Mouse (Mus musculus): ENCODE measurements around the gene Gm11541.

Gm11541 gene

GRCm38 (mm10) chr11:94704472-94704871, at the start of gene Gm11541:
TSS of gene Gm11541 (minus strand) at chr11:94704499.
- no peak for DNase-seq (ENCODE audit: low read depth)

GRCm38 (mm10) chr11:94752946-94753713, 48.8 kb upstream of the Gm11541 start:
- DNase-seq (ENCODE audit: low read depth) = no peak

GRCm38 (mm10) chr11:94741732-94742272, 37.5 kb upstream of the Gm11541 start, which contains the start of gene Cdc34b:
TSS of gene Cdc34b (plus strand) at chr11:94741782.
- no peak for DNase-seq (ENCODE audit: low read depth)

- DNase-seq (ENCODE audit: low read depth) = no peak
Observed at GRCm38 (mm10) chr11:94735746-94736145, 31.4 kb upstream of the Gm11541 start.

GRCm38 (mm10) chr11:94732773-94733172, 28.5 kb upstream of the Gm11541 start:
- peak; percentile 63 for DNase-seq (ENCODE audit: low read depth)

GRCm38 (mm10) chr11:94731229-94731628, 26.9 kb upstream of the Gm11541 start:
- no peak for DNase-seq (ENCODE audit: low read depth)

- DNase-seq (ENCODE audit: low read depth) = peak; percentile 76
Observed at GRCm38 (mm10) chr11:94730261-94730660, 26.0 kb upstream of the Gm11541 start.

- peak; percentile 41 for DNase-seq (ENCODE audit: low read depth)
Observed at GRCm38 (mm10) chr11:94729565-94729964, 25.3 kb upstream of the Gm11541 start.

GRCm38 (mm10) chr11:94728545-94728944, 24.2 kb upstream of the Gm11541 start:
- DNase-seq (ENCODE audit: low read depth) = no peak

GRCm38 (mm10) chr11:94727306-94727705, 23.0 kb upstream of the Gm11541 start:
- DNase-seq (ENCODE audit: low read depth) = no peak

GRCm38 (mm10) chr11:94719216-94719615, 14.9 kb upstream of the Gm11541 start:
- DNase-seq (ENCODE audit: low read depth) = no peak

GRCm38 (mm10) chr11:94718113-94718909, 14.0 kb upstream of the Gm11541 start:
- DNase-seq (ENCODE audit: low read depth) = no peak

GRCm38 (mm10) chr11:94717239-94717638, 12.9 kb upstream of the Gm11541 start:
- no peak for DNase-seq (ENCODE audit: low read depth)

GRCm38 (mm10) chr11:94716754-94717153, 12.5 kb upstream of the Gm11541 start:
- DNase-seq (ENCODE audit: low read depth) = peak; percentile 84

- no peak for DNase-seq (ENCODE audit: low read depth)
Observed at GRCm38 (mm10) chr11:94715622-94716021, 11.3 kb upstream of the Gm11541 start.

- DNase-seq (ENCODE audit: low read depth) = no peak
Observed at GRCm38 (mm10) chr11:94713246-94713860, 9.1 kb upstream of the Gm11541 start.

- DNase-seq (ENCODE audit: low read depth) = peak; percentile 71
Observed at GRCm38 (mm10) chr11:94704020-94704419, 279 bp downstream of the Gm11541 start.

GRCm38 (mm10) chr11:94702216-94702610, 2.1 kb downstream of the Gm11541 start:
- DNase-seq (ENCODE audit: low read depth) = no peak

GRCm38 (mm10) chr11:94701401-94702215, 2.7 kb downstream of the Gm11541 start:
- DNase-seq (ENCODE audit: low read depth) = no peak

GRCm38 (mm10) chr11:94699399-94699798, 4.9 kb downstream of the Gm11541 start:
- DNase-seq (ENCODE audit: low read depth) = no peak

GRCm38 (mm10) chr11:94697703-94698464, 6.4 kb downstream of the Gm11541 start:
- DNase-seq (ENCODE audit: low read depth) = peak; percentile 91

Measured in naive thymus-derived CD4-positive, alpha-beta T cell, adult 2 months (primary cell).